Mouse (Mus musculus): ENCODE data around the gene Bahcc1. TPM values are rescaled to one million over a fixed set of nuclear protein-coding genes. Genes with fewer than 3 reads are reported as not detected.

Bahcc1 gene
- polyA plus RNA-seq, 1 experiment from 2014 or later, result 19.7 TPM

DNA sequence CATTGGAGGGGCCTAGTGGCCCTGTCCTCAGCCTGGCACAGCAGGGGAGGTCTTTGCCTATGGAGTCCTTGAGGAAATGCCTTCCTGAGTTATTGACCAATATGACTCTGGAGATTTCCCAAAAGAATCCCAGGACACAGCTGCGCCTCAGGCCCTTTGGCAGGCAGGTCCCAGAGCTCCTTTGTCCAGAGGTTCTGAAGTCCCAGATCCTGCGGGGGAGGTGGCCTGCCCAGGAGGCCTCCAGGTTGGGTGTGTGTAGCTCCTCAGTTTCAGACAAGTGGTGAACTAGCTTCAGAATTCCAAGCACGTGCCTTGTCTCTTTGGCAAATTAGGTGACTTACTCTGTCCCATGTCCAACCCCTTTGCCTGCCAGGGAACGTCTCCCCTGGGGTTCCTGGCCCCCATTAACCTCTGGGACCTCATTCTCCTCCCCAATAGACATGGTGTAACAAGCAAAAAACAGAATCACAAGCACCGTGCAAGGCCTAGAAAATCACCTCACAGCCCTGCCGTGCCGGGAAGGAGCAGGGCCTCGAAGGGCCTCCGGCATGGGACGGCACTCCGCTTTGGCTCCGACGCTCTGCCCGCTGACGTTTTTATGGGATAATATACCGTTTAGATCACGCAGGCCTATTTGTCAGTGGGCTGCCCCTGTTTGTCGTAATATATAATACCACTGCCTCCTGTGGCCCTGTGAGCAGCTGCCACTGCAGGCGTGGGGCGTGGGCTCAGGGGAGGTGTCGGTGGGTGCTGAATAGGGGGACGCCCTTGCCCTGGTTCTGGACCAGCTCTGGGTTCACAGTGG, 10.2 kb downstream of the Bahcc1 start:
- peak; percentile 28; the same call in 1 of the 2 replicates for ATAC-seq (ENCODE audit: insufficient read depth, low FRiP score, low TSS enrichment)
- Histone ChIP-seq H3K27me3 (ENCODE audit: control insufficient read depth, insufficient read depth, low read length) (no peaks in the 10 kb centered on the region), H3K4me2 (ENCODE audit: low read depth) (peak overlapping the region; percentile 33), H3K27ac (ENCODE audit: low read depth, low read length) (peak overlapping the region; percentile 88), H3K4me1 (ENCODE audit: control insufficient read depth, insufficient read depth, low read length) (peaks cover 72% of the 10 kb centered on the region), H3K36me3 (ENCODE audit: control insufficient read depth, insufficient read depth, low read length) (no peaks in the 10 kb centered on the region), H3K9me3 (ENCODE audit: control insufficient read depth, low read length) (no peaks in the 10 kb centered on the region), H3K9ac (ENCODE audit: low read length) (peak overlapping the region; percentile 20), H3K4me3 (ENCODE audit: low read depth, low read length) (no peak overlapping the region)
- peak; percentile 73 for DNase-seq (ENCODE audit: low spot score)
- WGBS, result 11% methylated on average over 22 of the region's 22 CpGs

DNA sequence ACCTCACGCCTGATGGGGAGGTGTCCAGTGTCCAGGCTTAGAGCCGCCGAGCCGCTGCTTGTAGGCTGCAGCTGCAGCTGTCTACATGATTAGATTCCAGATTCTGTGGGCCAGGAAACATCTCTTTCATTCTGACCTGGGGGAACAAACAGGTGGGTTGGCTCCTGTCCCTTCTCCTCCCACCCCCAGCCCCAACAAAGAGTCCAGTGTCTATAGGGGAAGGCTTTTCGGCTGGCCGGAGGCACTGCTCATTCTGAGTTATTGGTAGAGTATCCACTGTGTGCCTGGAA, 10.7 kb downstream of the Bahcc1 start:
- DNase-seq (ENCODE audit: low spot score) (peak; percentile 24), ATAC-seq (ENCODE audit: insufficient read depth, low FRiP score, low TSS enrichment) (peak; percentile 36; the same call in 1 of the 2 replicates)
- H3K27me3 ChIP-seq (ENCODE audit: control insufficient read depth, insufficient read depth, low read length), result no peaks in the 10 kb centered on the region
- H3K4me2 ChIP-seq (ENCODE audit: low read depth), result peak overlapping the region; percentile 33
- no peak overlapping the region for H3K4me3 ChIP-seq (ENCODE audit: low read depth, low read length)
- no peaks in the 10 kb centered on the region for H3K9me3 ChIP-seq (ENCODE audit: control insufficient read depth, low read length)
- peak overlapping the region; percentile 88 for H3K27ac ChIP-seq (ENCODE audit: low read depth, low read length)
- H3K36me3 ChIP-seq (ENCODE audit: control insufficient read depth, insufficient read depth, low read length), result no peaks in the 10 kb centered on the region
- H3K9ac ChIP-seq (ENCODE audit: low read length), result no peak overlapping the region
- peaks cover 76% of the 10 kb centered on the region for H3K4me1 ChIP-seq (ENCODE audit: control insufficient read depth, insufficient read depth, low read length)
- WGBS, result 9% methylated on average over 6 of the region's 6 CpGs

DNA sequence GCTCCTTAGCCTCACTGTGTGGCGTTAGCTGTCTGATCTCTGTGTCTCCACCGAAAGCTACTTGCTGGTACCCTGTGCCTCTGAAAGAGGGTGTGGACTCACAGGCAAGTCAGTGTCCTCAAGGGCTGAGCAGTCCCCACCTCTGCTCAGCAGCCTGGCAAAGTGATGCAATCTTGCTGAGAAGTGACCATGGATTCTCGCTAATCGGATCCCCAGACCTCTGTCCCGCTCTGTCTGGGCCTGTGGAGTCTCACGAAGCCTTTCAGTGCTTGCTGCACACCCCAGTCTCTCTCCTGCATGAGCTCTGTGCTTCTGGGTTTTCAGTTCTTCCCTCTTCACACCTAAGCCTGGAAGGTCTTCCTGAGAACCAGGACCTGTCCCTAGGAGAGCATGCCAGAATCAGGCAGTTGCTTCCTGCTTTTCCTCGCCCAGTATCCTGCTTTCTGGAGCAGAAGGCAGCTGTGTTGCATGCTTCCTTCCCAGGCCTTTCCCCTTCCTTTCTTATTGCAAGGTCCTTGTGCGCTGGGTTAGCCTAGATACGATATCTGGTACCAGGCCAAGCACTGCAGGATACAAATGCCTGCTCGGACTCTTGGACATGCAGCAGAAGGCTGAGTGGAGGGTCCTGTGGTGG, 15.5 kb downstream of the Bahcc1 start:
- WGBS, result 88% methylated on average over 10 of the region's 10 CpGs
- no peaks in the 10 kb centered on the region; the same call in 1 of the 2 replicates for H3K36me3 ChIP-seq (ENCODE audit: control insufficient read depth, insufficient read depth, low read length)

GRCm38 (mm10) chr11:120248899-120249298, 16.2 kb downstream of the Bahcc1 start:
- Histone ChIP-seq H3K36me3 (ENCODE audit: control insufficient read depth, insufficient read depth, low read length) (no peaks in the 10 kb centered on the region; the same call in 1 of the 2 replicates), H3K4me1 (ENCODE audit: control insufficient read depth, insufficient read depth, low read length) (peaks cover 51% of the 10 kb centered on the region)

More for the DNA sequence above, 15.5 kb downstream of the Bahcc1 start:
- DNase-seq (ENCODE audit: low spot score), result no peak
- ATAC-seq (ENCODE audit: insufficient read depth, low FRiP score, low TSS enrichment), result no peak
- no peak overlapping the region for H3K9ac ChIP-seq (ENCODE audit: low read length)
- no peak overlapping the region for H3K4me3 ChIP-seq (ENCODE audit: low read depth, low read length)
- H3K4me1 ChIP-seq (ENCODE audit: control insufficient read depth, insufficient read depth, low read length), result peaks cover 53% of the 10 kb centered on the region
- H3K9me3 ChIP-seq (ENCODE audit: control insufficient read depth, low read length), result no peaks in the 10 kb centered on the region
- H3K4me2 ChIP-seq (ENCODE audit: low read depth), result no peak overlapping the region
- H3K27me3 ChIP-seq (ENCODE audit: control insufficient read depth, insufficient read depth, low read length), result no peaks in the 10 kb centered on the region
- H3K27ac ChIP-seq (ENCODE audit: low read depth, low read length), result no peak overlapping the region; the same call in 1 of the 2 replicates

DNA sequence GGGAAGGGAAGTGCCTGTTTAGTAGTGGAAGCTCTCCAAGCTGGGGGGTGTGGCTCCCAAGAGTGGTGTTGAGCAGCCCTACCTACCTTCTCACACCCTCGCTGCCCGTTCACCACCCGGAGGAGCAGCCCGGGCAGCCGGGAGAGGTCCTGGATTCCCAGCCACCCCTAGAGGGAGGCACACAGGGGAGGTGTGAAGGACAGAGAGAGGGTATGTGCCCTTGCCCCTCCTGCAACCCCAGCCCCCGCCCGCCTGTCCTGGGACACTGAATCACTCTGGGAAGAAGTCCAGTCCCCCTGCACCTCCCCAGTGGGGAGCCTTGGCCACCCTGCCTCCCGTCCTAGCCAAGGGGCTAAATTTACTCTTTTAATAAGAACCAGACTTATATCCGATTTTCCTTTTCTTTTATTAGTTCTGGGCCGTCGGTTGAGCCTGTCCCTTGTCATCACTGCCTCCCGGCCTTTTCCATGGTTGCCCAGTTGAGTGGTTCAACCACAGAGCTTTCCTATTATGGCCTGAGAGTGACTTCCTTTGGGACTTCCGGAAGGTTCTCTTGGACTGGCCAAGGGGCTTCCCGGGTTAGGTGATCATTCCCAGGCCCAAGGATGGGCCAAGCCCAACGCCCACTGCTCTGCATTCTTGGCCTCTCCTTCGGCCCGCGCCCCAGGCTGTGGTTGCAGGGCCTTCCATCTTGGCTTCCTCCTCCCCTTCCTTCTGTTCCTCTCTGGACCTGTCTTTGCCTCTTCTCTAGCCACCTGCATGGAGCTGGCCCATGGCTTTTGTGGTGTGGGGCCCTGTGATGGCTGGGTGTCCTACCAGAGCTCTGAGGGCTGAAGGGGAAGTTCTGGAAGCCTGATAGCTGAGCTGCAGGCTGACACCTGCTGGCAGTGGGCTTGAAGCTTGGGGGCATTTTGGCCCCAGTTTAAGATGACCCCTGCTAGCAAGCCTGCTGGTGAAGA, 18.5 kb downstream of the Bahcc1 start:
- no peak for ATAC-seq (ENCODE audit: insufficient read depth, low FRiP score, low TSS enrichment)
- 77% methylated on average over 18 of the region's 18 CpGs for WGBS
- no peak for DNase-seq (ENCODE audit: low spot score)
- Histone ChIP-seq H3K36me3 (ENCODE audit: control insufficient read depth, insufficient read depth, low read length) (no peaks in the 10 kb centered on the region; the same call in 1 of the 2 replicates), H3K9ac (ENCODE audit: low read length) (no peak overlapping the region), H3K27ac (ENCODE audit: low read depth, low read length) (no peak overlapping the region; the same call in 1 of the 2 replicates), H3K27me3 (ENCODE audit: control insufficient read depth, insufficient read depth, low read length) (no peaks in the 10 kb centered on the region), H3K9me3 (ENCODE audit: control insufficient read depth, low read length) (no peaks in the 10 kb centered on the region), H3K4me3 (ENCODE audit: low read depth, low read length) (no peak overlapping the region), H3K4me1 (ENCODE audit: control insufficient read depth, insufficient read depth, low read length) (peaks cover 59% of the 10 kb centered on the region), H3K4me2 (ENCODE audit: low read depth) (no peak overlapping the region)

More at GRCm38 (mm10) chr11:120248899-120249298, 16.2 kb downstream of the Bahcc1 start:
- no peaks in the 10 kb centered on the region for H3K9me3 ChIP-seq (ENCODE audit: control insufficient read depth, low read length)
- H3K27me3 ChIP-seq (ENCODE audit: control insufficient read depth, insufficient read depth, low read length), result no peaks in the 10 kb centered on the region
- no peak overlapping the region for H3K4me2 ChIP-seq (ENCODE audit: low read depth)
- H3K4me3 ChIP-seq (ENCODE audit: low read depth, low read length), result no peak overlapping the region
- H3K9ac ChIP-seq (ENCODE audit: low read length), result no peak overlapping the region
- DNase-seq (ENCODE audit: low spot score) (no peak), ATAC-seq (ENCODE audit: insufficient read depth, low FRiP score, low TSS enrichment) (no peak)
- no peak overlapping the region for H3K27ac ChIP-seq (ENCODE audit: low read depth, low read length)
- WGBS, result 84% methylated on average over 6 of the region's 6 CpGs

- no peak overlapping the region for H3K9ac ChIP-seq (ENCODE audit: low read length)
- H3K4me1 ChIP-seq (ENCODE audit: control insufficient read depth, insufficient read depth, low read length), result peaks cover 60% of the 10 kb centered on the region
- DNase-seq (ENCODE audit: low spot score) (no peak), ATAC-seq (ENCODE audit: insufficient read depth, low FRiP score, low TSS enrichment) (no peak)
- 51% methylated on average over 6 of the region's 6 CpGs for WGBS
- H3K27me3 ChIP-seq (ENCODE audit: control insufficient read depth, insufficient read depth, low read length), result no peaks in the 10 kb centered on the region
- H3K27ac ChIP-seq (ENCODE audit: low read depth, low read length), result no peak overlapping the region; the same call in 1 of the 2 replicates
- no peak overlapping the region for H3K4me3 ChIP-seq (ENCODE audit: low read depth, low read length)
- no peaks in the 10 kb centered on the region; the same call in 1 of the 2 replicates for H3K36me3 ChIP-seq (ENCODE audit: control insufficient read depth, insufficient read depth, low read length)
- H3K4me2 ChIP-seq (ENCODE audit: low read depth), result no peak overlapping the region
- no peaks in the 10 kb centered on the region for H3K9me3 ChIP-seq (ENCODE audit: control insufficient read depth, low read length)
Observed at GRCm38 (mm10) chr11:120251950-120252308, 19.2 kb downstream of the Bahcc1 start.

GRCm38 (mm10) chr11:120252398-120252797, 19.7 kb downstream of the Bahcc1 start:
- H3K4me3 ChIP-seq (ENCODE audit: low read depth, low read length), result no peak overlapping the region

DNA sequence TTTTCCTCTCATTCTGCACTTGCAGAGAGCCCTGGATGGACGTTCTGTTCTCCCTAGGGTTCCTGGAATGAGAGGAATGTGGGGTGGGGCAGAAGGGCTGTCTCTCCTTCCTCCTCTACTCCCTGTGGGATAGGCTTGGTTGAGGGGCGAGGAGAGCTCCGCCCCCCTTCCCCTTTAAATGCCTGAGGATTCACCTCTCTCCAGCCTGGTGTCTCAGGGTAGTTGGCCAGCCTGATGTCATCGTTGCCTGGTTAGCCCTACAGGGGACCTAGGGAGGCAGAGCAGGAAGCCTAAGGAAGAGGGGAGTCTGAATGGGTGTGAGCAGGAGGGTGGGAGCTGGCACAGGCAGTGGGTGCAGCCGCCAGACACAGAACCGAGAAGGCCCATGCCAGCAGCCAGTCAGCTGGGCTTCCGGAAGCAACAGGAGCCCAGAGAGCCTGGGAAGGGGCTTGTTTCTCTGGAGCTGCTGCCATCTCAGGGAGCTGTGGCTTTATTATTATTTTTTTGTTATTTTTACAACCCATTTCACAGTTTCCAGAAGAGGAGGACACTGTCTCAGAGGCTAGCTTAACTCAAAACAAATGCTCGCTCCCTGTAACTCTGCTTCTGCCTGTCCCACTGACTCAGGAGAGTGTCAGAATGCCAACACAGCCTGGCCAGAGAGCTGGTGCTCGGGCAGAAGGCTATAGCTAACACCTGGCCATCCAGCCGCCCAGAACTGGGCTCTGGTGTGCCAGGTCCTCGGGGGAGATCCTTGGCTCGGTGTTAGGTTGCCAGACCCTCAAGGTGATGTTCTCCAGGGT, 20.3 kb downstream of the Bahcc1 start:
- no peak overlapping the region for H3K4me3 ChIP-seq (ENCODE audit: low read depth, low read length)
- no peak overlapping the region for H3K4me2 ChIP-seq (ENCODE audit: low read depth)
- H3K36me3 ChIP-seq (ENCODE audit: control insufficient read depth, insufficient read depth, low read length), result no peaks in the 10 kb centered on the region; the same call in 1 of the 2 replicates
- DNase-seq (ENCODE audit: low spot score) (no peak), ATAC-seq (ENCODE audit: insufficient read depth, low FRiP score, low TSS enrichment) (no peak)
- 50% methylated on average over 12 of the region's 12 CpGs for WGBS
- H3K9me3 ChIP-seq (ENCODE audit: control insufficient read depth, low read length), result no peaks in the 10 kb centered on the region
- H3K9ac ChIP-seq (ENCODE audit: low read length), result no peak overlapping the region
- H3K27ac ChIP-seq (ENCODE audit: low read depth, low read length), result no peak overlapping the region
- H3K4me1 ChIP-seq (ENCODE audit: control insufficient read depth, insufficient read depth, low read length), result peaks cover 62% of the 10 kb centered on the region
- no peaks in the 10 kb centered on the region for H3K27me3 ChIP-seq (ENCODE audit: control insufficient read depth, insufficient read depth, low read length)

More at GRCm38 (mm10) chr11:120252398-120252797, 19.7 kb downstream of the Bahcc1 start:
- no peaks in the 10 kb centered on the region for H3K27me3 ChIP-seq (ENCODE audit: control insufficient read depth, insufficient read depth, low read length)
- DNase-seq (ENCODE audit: low spot score), result no peak
- WGBS, result 28% methylated on average over 5 of the region's 5 CpGs
- ATAC-seq (ENCODE audit: insufficient read depth, low FRiP score, low TSS enrichment), result no peak
- no peak overlapping the region for H3K27ac ChIP-seq (ENCODE audit: low read depth, low read length)
- H3K9me3 ChIP-seq (ENCODE audit: control insufficient read depth, low read length), result no peaks in the 10 kb centered on the region
- H3K9ac ChIP-seq (ENCODE audit: low read length), result no peak overlapping the region
- H3K4me1 ChIP-seq (ENCODE audit: control insufficient read depth, insufficient read depth, low read length), result peaks cover 63% of the 10 kb centered on the region
- H3K4me2 ChIP-seq (ENCODE audit: low read depth), result no peak overlapping the region
- no peaks in the 10 kb centered on the region; the same call in 1 of the 2 replicates for H3K36me3 ChIP-seq (ENCODE audit: control insufficient read depth, insufficient read depth, low read length)

Data from neural tube, embryonic 11.5 days (tissue).